Mouse (Mus musculus) B cell, adult 62 days (primary cell): ENCODE results near the gene Vmn2r5. TPM values are rescaled to one million over a fixed set of nuclear protein-coding genes. Genes with fewer than 3 reads are reported as not detected.

ENCODE experiments used
- total RNA-seq: library from RNA; stranded (reverse); gene quantifications from 4 replicates; pipeline ENCODE4 v1.2.4, GENCODE M21; 2023

Gene Vmn2r5
- total RNA-seq = not detected in 4 replicates

GRCm38 (mm10) chr3:64509742-64510141, at the start of gene Vmn2r5:
Gene Vmn2r5 (minus strand): TSS chr3:64509842.

Other genes with a start within 250 kb of the Vmn2r5 start
- not detected in 4 replicates for gene Vmn2r3, start 220.1 kb downstream of the Vmn2r5 start, total RNA-seq
- gene Vmn2r4, start 94.5 kb downstream of the Vmn2r5 start, total RNA-seq = not detected in 4 replicates
- not detected in 4 replicates for gene Vmn2r6, start 56.0 kb upstream of the Vmn2r5 start, total RNA-seq